Mouse (Mus musculus) hindbrain, embryonic 12.5 days (tissue): ENCODE results near the gene Casc3. TPM values are rescaled to one million over a fixed set of nuclear protein-coding genes. Genes with fewer than 3 reads are reported as not detected.
A peak's percentile ranks its signal among the peaks of the same experiment; 100 is the strongest.

Experiments
- ATAC-seq: fragments of 200-750 bp; cut with Nextera tagmentation; 2 replicates; pipeline ENCODE4 v1.8.0; 2017; ENCODE audit warnings: moderate TSS enrichment; ENCODE audit not compliant: low FRiP score
- H3K27ac ChIP-seq: fragments of 300-500 bp; sonication (generic); 2 replicates; pipeline ENCODE4 v1.5.1; 2016; ENCODE audit warnings: mild to moderate bottlenecking
- H3K27me3 ChIP-seq: fragments of 300-500 bp; sonication (generic); 2 replicates; pipeline ENCODE4 v1.6.1; 2016; ENCODE audit warnings: mild to moderate bottlenecking
- H3K36me3 ChIP-seq: fragments of 300-500 bp; sonication (generic); 2 replicates; pipeline ENCODE4 v1.6.1; 2016; ENCODE audit warnings: mild to moderate bottlenecking
- H3K4me1 ChIP-seq: fragments of 300-500 bp; sonication (generic); 2 replicates; pipeline ENCODE4 v1.6.1; 2016
- H3K4me2 ChIP-seq: fragments of 300-500 bp; sonication (generic); replicated peaks from 2 replicates; pipeline ENCODE4 v1.6.1; 2016; ENCODE audit warnings: mild to moderate bottlenecking
- H3K4me3 ChIP-seq: fragments of 300-500 bp; sonication (generic); 2 replicates; pipeline ENCODE4 v1.5.1; 2016; ENCODE audit warnings: mild to moderate bottlenecking
- H3K9ac ChIP-seq: fragments of 300-500 bp; sonication (generic); 2 replicates; pipeline ENCODE4 v1.6.1; 2016; ENCODE audit warnings: mild to moderate bottlenecking, moderate library complexity
- H3K9me3 ChIP-seq: fragments of 300-500 bp; sonication (generic); replicated peaks from 2 replicates; pipeline ENCODE4 v1.6.1; 2016; ENCODE audit warnings: mild to moderate bottlenecking
- WGBS: fragments of 180-500 bp; shearing (Covaris S2); methylation state at CpG from one replicate; pipeline ENCODE4 v1.1.7; 2016; 5-methylcytosine and 5-hydroxymethylcytosine counted together
- polyA plus RNA-seq: library from polyadenylated mRNA; unstranded; fragments of >200 nt; fragmentation: Nextera tagmentation; extraction: Ambion mirVana; gene quantifications from 2 replicates; pipeline ENCODE4 v1.2.1, GENCODE M21; 2016

Casc3 gene
- polyA plus RNA-seq, 1 experiment from 2014 or later, result 62.5 TPM

- H3K9me3 ChIP-seq, result no peaks in the 10 kb centered on the region
- peaks cover 42% of the 10 kb centered on the region for H3K4me1 ChIP-seq
- ATAC-seq, result peak; percentile 29
- H3K27ac ChIP-seq, result peak overlapping the region; percentile 64
- peak overlapping the region; percentile 62 for H3K4me2 ChIP-seq
- H3K36me3 ChIP-seq, result peaks cover 1% of the 10 kb centered on the region; the same call in 1 of the 2 replicates
- WGBS, result 6% methylated on average over 15 of the region's 15 CpGs
- peak overlapping the region; percentile 34 for H3K4me3 ChIP-seq
- H3K9ac ChIP-seq, result no peak overlapping the region
- H3K27me3 ChIP-seq, result no peaks in the 10 kb centered on the region
These were observed 29.2 kb upstream of the Casc3 start for GRCm38 (mm10) chr11:98775348-98776051.

GRCm38 (mm10) chr11:98776052-98776764 lies 28.5 kb upstream of the Casc3 start:
- peaks cover 42% of the 10 kb centered on the region for H3K4me1 ChIP-seq
- no peak; the same call in 1 of the 2 replicates for ATAC-seq
- H3K27ac ChIP-seq, result peak overlapping the region; percentile 72
- peak overlapping the region; percentile 62 for H3K4me2 ChIP-seq
- H3K9me3 ChIP-seq, result no peaks in the 10 kb centered on the region
- H3K9ac ChIP-seq, result no peak overlapping the region
- WGBS, result 52% methylated on average over 12 of the region's 12 CpGs
- H3K4me3 ChIP-seq, result no peak overlapping the region
- H3K36me3 ChIP-seq, result no peaks in the 10 kb centered on the region
- H3K27me3 ChIP-seq, result no peaks in the 10 kb centered on the region

- peaks cover 47% of the 10 kb centered on the region for H3K4me1 ChIP-seq
- no peaks in the 10 kb centered on the region for H3K9me3 ChIP-seq
- WGBS, result 14% methylated on average over 9 of the region's 9 CpGs
- H3K36me3 ChIP-seq, result no peaks in the 10 kb centered on the region
- peak overlapping the region; percentile 72 for H3K27ac ChIP-seq
- no peak overlapping the region for H3K4me2 ChIP-seq
- H3K27me3 ChIP-seq, result no peaks in the 10 kb centered on the region
- H3K9ac ChIP-seq, result peak overlapping the region; percentile 6; the same call in 1 of the 2 replicates
- no peak for ATAC-seq
- no peak overlapping the region for H3K4me3 ChIP-seq
These were observed 27.7 kb upstream of the Casc3 start for GRCm38 (mm10) chr11:98776843-98777590.

DNA sequence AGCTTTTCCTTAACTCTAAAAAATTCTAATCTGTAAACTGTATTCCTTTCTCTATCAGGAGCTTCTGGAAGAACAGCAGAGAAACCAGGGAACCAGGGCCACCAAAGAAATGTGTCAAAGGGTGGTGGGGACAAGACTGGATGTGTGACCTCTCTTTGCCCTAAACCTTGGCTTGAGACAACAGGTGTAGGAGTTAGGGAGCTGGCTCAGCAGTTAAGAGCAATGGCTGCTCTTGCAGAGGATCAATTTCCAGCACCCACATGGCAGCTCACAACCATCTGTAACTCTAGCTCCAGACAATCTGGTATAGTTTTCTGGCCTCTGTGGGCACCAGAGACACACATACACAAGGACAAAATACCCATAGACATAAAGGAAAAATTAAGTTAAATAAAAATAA lies 26.8 kb upstream of the Casc3 start:
- peaks cover 55% of the 10 kb centered on the region for H3K4me1 ChIP-seq
- H3K9ac ChIP-seq, result no peak overlapping the region
- no peak overlapping the region for H3K4me3 ChIP-seq
- H3K36me3 ChIP-seq, result no peaks in the 10 kb centered on the region
- H3K4me2 ChIP-seq, result no peak overlapping the region
- no peaks in the 10 kb centered on the region for H3K27me3 ChIP-seq
- ATAC-seq, result no peak
- H3K9me3 ChIP-seq, result no peaks in the 10 kb centered on the region
- no peak overlapping the region for H3K27ac ChIP-seq

GRCm38 (mm10) chr11:98781851-98782512 lies 22.7 kb upstream of the Casc3 start:
- H3K27ac ChIP-seq, result peak overlapping the region; percentile 62; the same call in 1 of the 2 replicates
- 13% methylated on average over 13 of the region's 14 CpGs for WGBS
- no peak for ATAC-seq
- no peak overlapping the region for H3K4me3 ChIP-seq
- no peaks in the 10 kb centered on the region for H3K27me3 ChIP-seq
- H3K36me3 ChIP-seq, result no peaks in the 10 kb centered on the region
- H3K4me2 ChIP-seq, result 0 out of 2 replicates have a peak overlapping the region, but pooled peaks have one; percentile 13
- H3K9ac ChIP-seq, result no peak overlapping the region
- no peaks in the 10 kb centered on the region for H3K9me3 ChIP-seq
- H3K4me1 ChIP-seq, result peaks cover 50% of the 10 kb centered on the region

DNA sequence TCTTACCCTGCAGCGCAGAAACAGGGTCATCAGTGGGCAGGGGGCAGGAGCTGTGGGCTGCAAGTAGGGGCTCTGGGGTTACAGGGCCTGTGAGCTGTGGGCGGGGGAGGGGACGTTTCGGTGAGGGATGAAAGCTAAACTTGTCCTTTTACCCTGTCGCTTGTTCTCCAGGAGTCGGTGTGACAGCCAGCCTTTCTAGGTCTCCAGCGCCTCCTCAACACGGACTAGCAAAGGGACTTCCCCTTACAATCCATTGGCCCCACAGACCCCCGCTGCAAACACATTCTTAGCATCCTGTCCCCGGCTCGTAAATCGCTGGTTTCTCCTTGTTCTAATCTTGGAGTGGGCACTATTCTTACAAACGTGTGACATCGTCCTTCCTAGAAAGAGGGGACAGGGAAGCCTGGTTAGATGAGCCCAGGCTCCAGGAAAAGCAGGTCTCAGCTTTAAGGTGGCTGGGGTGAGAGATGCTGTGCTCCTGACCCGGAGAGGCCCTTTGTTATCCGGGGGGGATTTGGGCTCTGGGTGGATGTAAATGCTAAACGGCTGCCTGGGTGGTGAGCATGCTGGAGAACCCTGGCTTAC lies 22.0 kb upstream of the Casc3 start:
- H3K9me3 ChIP-seq, result no peaks in the 10 kb centered on the region
- peaks cover 50% of the 10 kb centered on the region for H3K4me1 ChIP-seq
- H3K4me3 ChIP-seq, result peak overlapping the region; percentile 15; the same call in 1 of the 2 replicates
- WGBS, result 3% methylated on average over 17 of the region's 17 CpGs
- ATAC-seq, result peak; percentile 5; the same call in 1 of the 2 replicates
- no peaks in the 10 kb centered on the region for H3K27me3 ChIP-seq
- no peaks in the 10 kb centered on the region for H3K36me3 ChIP-seq
- peak overlapping the region; percentile 62 for H3K27ac ChIP-seq
- H3K4me2 ChIP-seq, result peak overlapping the region; percentile 44
- 0 out of 2 replicates have a peak overlapping the region, but pooled peaks have one; percentile 44 for H3K9ac ChIP-seq

DNA sequence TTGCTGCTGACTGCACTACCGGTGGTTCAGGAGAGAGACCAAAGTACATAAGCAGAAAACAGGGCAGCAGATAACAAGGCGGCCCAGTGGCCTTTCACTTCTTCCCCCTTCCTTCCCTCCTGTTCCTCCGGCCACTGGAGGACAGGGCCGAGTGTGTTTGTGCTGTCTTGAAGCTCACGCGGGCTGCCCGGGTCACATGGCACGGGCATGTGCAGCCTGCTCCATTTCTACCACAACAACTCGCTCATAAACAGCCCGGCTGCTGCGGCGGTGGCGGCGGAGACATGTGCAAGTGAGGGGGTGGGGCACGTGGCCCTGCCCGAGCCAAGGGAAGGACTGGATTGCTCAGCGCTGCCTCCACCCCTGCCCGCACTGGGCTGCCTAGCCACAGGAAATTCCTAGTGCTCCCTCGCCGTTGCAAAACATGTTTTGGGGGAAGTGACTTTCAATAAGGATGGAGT lies 21.4 kb upstream of the Casc3 start:
- Histone ChIP-seq H3K9ac (peak overlapping the region; percentile 44; the same call in 1 of the 2 replicates), H3K4me3 (peak overlapping the region; percentile 15), H3K9me3 (no peaks in the 10 kb centered on the region), H3K27ac (peak overlapping the region; percentile 62), H3K36me3 (no peaks in the 10 kb centered on the region), H3K4me1 (peaks cover 54% of the 10 kb centered on the region), H3K27me3 (no peaks in the 10 kb centered on the region), H3K4me2 (peak overlapping the region; percentile 44)
- peak; percentile 37 for ATAC-seq
- WGBS, result under 1% methylated on average over 20 of the region's 20 CpGs

GRCm38 (mm10) chr11:98784139-98784538 lies 20.6 kb upstream of the Casc3 start:
- Histone ChIP-seq H3K36me3 (no peaks in the 10 kb centered on the region), H3K4me3 (no peak overlapping the region), H3K27ac (no peak overlapping the region), H3K4me2 (no peak overlapping the region), H3K9ac (no peak overlapping the region), H3K9me3 (no peaks in the 10 kb centered on the region), H3K4me1 (peaks cover 59% of the 10 kb centered on the region), H3K27me3 (no peaks in the 10 kb centered on the region)
- WGBS, result 74% methylated on average over 4 of the region's 4 CpGs
- no peak for ATAC-seq

DNA sequence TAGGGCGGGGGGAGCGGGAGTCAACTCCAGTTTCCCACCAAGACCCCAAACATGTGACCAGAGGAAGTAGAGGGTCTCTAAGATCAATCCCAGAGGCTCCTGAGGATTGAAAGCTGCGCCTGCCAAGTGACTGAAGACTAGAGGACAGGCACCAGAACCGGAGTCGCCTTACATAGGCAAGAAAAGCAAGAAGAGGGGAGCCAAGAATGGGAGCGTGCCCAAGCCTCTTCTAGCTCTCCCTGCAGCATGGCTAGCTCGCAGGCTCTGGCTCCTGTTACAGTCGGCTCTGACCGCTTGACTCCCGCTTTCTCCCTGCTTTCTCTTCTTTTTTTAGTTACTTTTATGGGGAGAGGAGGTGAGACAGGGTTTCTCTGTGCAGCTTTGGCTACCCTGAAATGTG lies 19.5 kb upstream of the Casc3 start:
- WGBS, result 64% methylated on average over 10 of the region's 10 CpGs
- peaks cover 62% of the 10 kb centered on the region for H3K4me1 ChIP-seq
- H3K27ac ChIP-seq, result peak overlapping the region; percentile 57
- no peaks in the 10 kb centered on the region for H3K36me3 ChIP-seq
- no peak overlapping the region for H3K4me3 ChIP-seq
- no peaks in the 10 kb centered on the region for H3K27me3 ChIP-seq
- ATAC-seq, result no peak
- no peaks in the 10 kb centered on the region for H3K9me3 ChIP-seq
- no peak overlapping the region for H3K4me2 ChIP-seq
- no peak overlapping the region for H3K9ac ChIP-seq

DNA sequence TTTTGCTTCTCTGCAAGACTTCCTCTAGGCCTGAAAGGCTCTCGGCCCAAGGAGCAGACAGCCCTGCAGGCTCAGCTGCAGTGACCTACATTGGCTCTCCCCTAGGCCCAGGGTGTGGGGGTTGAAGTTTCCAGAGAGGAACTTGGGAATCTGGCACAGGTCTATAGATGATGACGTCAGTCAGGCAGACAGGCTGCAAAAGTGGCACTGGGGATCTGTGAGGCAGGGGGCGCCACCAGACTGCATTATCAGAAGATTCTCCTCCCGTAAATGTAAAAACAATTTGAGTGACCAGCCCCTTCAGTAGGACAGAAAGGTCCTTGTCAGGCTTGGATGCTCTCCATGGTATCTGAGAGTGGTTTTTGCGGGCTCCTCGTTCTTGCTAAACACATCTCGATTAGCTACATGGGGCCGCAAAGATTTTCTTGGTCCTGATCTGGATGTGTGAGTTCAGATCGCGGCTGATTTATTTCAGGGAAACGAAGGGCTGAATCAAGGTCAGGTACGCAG lies 18.9 kb upstream of the Casc3 start:
- no peaks in the 10 kb centered on the region for H3K9me3 ChIP-seq
- no peaks in the 10 kb centered on the region for H3K36me3 ChIP-seq
- H3K4me3 ChIP-seq, result no peak overlapping the region
- H3K9ac ChIP-seq, result 0 out of 2 replicates have a peak overlapping the region, but pooled peaks have one; percentile 9
- H3K27ac ChIP-seq, result peak overlapping the region; percentile 57
- peak overlapping the region; percentile 17 for H3K4me2 ChIP-seq
- H3K27me3 ChIP-seq, result no peaks in the 10 kb centered on the region
- WGBS, result 12% methylated on average over 12 of the region's 12 CpGs
- peaks cover 62% of the 10 kb centered on the region for H3K4me1 ChIP-seq
- ATAC-seq, result no peak
